Mouse (Mus musculus) kidney, postnatal 0 days (tissue): ENCODE results near the gene Ppdpf. TPM values are rescaled to one million over a fixed set of nuclear protein-coding genes. Genes with fewer than 3 reads are reported as not detected.

ENCODE experiments used
- ATAC-seq: fragments of 200-750 bp; cut with Nextera tagmentation; replicated peaks from 2 replicates; pipeline ENCODE4 v1.8.0; 2017; ENCODE audit warnings: low read depth, moderate number of reproducible peaks, moderate TSS enrichment, moderate library complexity; ENCODE audit not compliant: low FRiP score
- DNase-seq: peaks from one replicate; pipeline ENCODE4 v3.0.0-alpha.2; 2016; ENCODE audit warnings: low spot score
- H3K27ac ChIP-seq: fragments of 300-500 bp; sonication (generic); 2 replicates; pipeline ENCODE4 v1.5.1; 2014; ENCODE audit warnings: mild to moderate bottlenecking
- H3K27me3 ChIP-seq: fragments of 300-500 bp; sonication (generic); 2 replicates; pipeline ENCODE4 v1.6.1; 2014; ENCODE audit warnings: low read length, mixed read lengths; ENCODE audit not compliant: insufficient read depth
- H3K36me3 ChIP-seq: fragments of 300-500 bp; sonication (generic); 2 replicates; pipeline ENCODE4 v1.6.1; 2014; ENCODE audit warnings: low read length, mixed read lengths; ENCODE audit not compliant: insufficient read depth
- H3K4me1 ChIP-seq: fragments of 300-500 bp; sonication (generic); replicated peaks from 2 replicates; pipeline ENCODE4 v1.6.1; 2014; ENCODE audit warnings: antibody characterized with exemption, low read length, mixed read lengths; ENCODE audit not compliant: insufficient read depth
- H3K4me2 ChIP-seq: fragments of 300-500 bp; sonication (generic); 2 replicates; pipeline ENCODE4 v1.6.1; 2014; ENCODE audit warnings: mild to moderate bottlenecking, low read length, moderate library complexity, mixed read lengths
- H3K4me3 ChIP-seq: fragments of 300-500 bp; sonication (generic); replicated peaks from 2 replicates; pipeline ENCODE4 v1.5.1; 2014; ENCODE audit warnings: low read depth, low read length
- H3K9ac ChIP-seq: fragments of 300-500 bp; sonication (generic); 2 replicates; pipeline ENCODE4 v1.6.1; 2014; ENCODE audit warnings: low read depth, low read length
- H3K9me3 ChIP-seq: fragments of 300-500 bp; sonication (generic); replicated peaks from 2 replicates; pipeline ENCODE4 v1.6.1; 2016; ENCODE audit warnings: low read length, inconsistent platforms, mixed read lengths
- CTCF ChIP-seq: IDR thresholded peaks from 2 replicates; pipeline ENCODE4 v1.5.1; 2016; ENCODE audit warnings: antibody characterized with exemption, low read depth, mild to moderate bottlenecking, moderate library complexity
- WGBS: fragments of 180-500 bp; shearing (Covaris S2); extraction: QIAGEN DNeasy Blood & Tissue Kit; methylation state at CpG from one replicate; pipeline ENCODE4 v1.1.7; 2014; 5-methylcytosine and 5-hydroxymethylcytosine counted together
- polyA plus RNA-seq: library from polyadenylated mRNA; unstranded; fragments of >200 nt; fragmentation: Nextera tagmentation; extraction: Ambion mirVana; gene quantifications from 2 replicates; pipeline ENCODE4 v1.2.1, GENCODE M21; 2015

Ppdpf gene
- polyA plus RNA-seq, 1 experiment from 2014 or later, result 278 TPM

DNA sequence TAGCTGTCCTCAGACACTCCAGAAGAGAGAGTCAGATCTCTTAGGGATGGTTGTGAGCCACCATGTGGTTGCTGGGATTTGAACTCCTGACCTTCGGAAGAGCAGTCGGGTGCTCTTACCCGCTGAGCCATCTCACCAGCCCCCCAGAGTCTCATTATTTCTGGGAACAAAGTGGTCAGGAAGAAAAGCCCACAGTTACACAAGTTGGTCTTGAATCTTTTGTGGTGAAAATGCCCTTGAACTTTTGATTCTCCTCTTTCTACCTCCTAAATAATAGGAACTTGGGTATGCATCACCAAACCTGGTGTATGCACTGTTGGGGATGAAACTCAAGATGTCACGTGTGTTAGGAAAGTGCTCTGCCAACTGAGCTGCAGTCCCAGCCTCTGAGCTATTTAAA is 4.9 kb downstream of the Ppdpf start:
- WGBS, result 70% methylated on average over 4 of the region's 4 CpGs
- DNase-seq, result no peak
- Histone ChIP-seq H3K4me1 (peaks cover 6% of the 10 kb centered on the region; the same call in 1 of the 2 replicates), H3K36me3 (0 out of 2 replicates have a peak, but pooled peaks cover 4% of the 10 kb centered on the region), H3K9me3 (no peaks in the 10 kb centered on the region), H3K4me3 (no peak overlapping the region), H3K4me2 (no peak overlapping the region), H3K27ac (no peak overlapping the region), H3K27me3 (no peaks in the 10 kb centered on the region), H3K9ac (no peak overlapping the region)
- TF ChIP-seq CTCF, result no peak
- ATAC-seq, result no peak

DNA sequence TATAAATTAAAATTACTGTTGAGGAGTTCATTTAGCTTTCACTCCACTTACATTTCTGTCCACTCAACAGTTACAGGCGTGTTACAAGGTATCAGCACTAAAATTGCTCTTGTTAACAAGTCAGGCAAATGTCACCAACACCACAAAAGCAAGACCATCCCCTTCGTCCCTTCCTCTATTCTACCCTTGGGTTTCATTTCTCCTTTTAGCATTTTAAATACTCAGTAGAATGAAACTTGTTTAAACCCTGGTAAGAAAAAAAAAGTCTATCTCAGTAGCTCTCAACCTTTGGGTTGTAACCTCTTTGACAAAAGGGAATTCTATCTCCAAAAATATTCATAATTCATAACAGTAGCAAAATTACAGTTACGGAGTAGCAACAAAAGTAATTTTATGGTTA is 6.0 kb downstream of the Ppdpf start:
- Histone ChIP-seq H3K4me3 (no peak overlapping the region), H3K4me2 (no peak overlapping the region), H3K36me3 (0 out of 2 replicates have a peak, but pooled peaks cover 4% of the 10 kb centered on the region), H3K9ac (no peak overlapping the region), H3K4me1 (peaks cover 6% of the 10 kb centered on the region; the same call in 1 of the 2 replicates), H3K27ac (no peak overlapping the region), H3K27me3 (no peaks in the 10 kb centered on the region), H3K9me3 (no peaks in the 10 kb centered on the region)
- WGBS, result 74% methylated on average over 3 of the region's 3 CpGs
- ATAC-seq, result no peak
- no peak for TF ChIP-seq CTCF
- DNase-seq, result no peak

GRCm38 (mm10) chr2:181196628-181197300 is 9.7 kb downstream of the Ppdpf start:
- H3K27ac ChIP-seq, result no peak overlapping the region
- H3K9me3 ChIP-seq, result no peaks in the 10 kb centered on the region
- WGBS, result 82% methylated on average over 4 of the region's 4 CpGs
- no peak overlapping the region for H3K4me2 ChIP-seq
- H3K27me3 ChIP-seq, result no peaks in the 10 kb centered on the region
- ATAC-seq (no peak), DNase-seq (no peak)
- no peaks in the 10 kb centered on the region for H3K36me3 ChIP-seq
- no peak overlapping the region for H3K9ac ChIP-seq
- TF ChIP-seq CTCF, result no peak
- no peaks in the 10 kb centered on the region for H3K4me1 ChIP-seq
- H3K4me3 ChIP-seq, result no peak overlapping the region

DNA sequence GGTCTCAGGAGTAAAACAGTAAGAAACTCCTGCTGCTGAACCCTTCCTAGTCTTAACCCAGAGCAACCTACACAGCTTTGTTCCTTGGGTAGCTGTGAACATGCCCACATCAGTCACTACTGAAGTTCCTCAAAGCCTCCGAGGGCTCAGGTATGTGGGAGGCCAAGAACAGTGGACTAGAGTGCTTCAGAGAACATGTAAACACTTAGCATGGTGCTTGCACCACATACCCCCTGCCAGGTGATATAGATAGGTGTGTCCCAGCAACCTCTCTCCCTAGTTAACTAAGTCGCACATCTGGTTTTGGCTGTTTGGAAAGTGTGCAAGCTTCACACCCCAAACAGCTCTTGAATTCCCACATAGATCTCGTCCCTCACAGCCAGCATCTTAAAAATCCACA is 14.6 kb downstream of the Ppdpf start:
- WGBS, result 66% methylated on average over 3 of the region's 3 CpGs
- H3K4me1 ChIP-seq, result no peaks in the 10 kb centered on the region
- H3K27ac ChIP-seq, result no peak overlapping the region
- no peak overlapping the region for H3K4me3 ChIP-seq
- H3K4me2 ChIP-seq, result no peak overlapping the region
- H3K36me3 ChIP-seq, result no peaks in the 10 kb centered on the region
- H3K9me3 ChIP-seq, result no peaks in the 10 kb centered on the region
- no peak for DNase-seq
- no peak for ATAC-seq
- no peak overlapping the region for H3K9ac ChIP-seq
- no peak for TF ChIP-seq CTCF
- no peaks in the 10 kb centered on the region for H3K27me3 ChIP-seq

GRCm38 (mm10) chr2:181202422-181202821 is 15.4 kb downstream of the Ppdpf start, which contains the start of gene Ptk6:
TSS of gene Ptk6 (minus strand) at chr2:181202789.
- H3K4me3 ChIP-seq, result no peak within 1 kb of the TSS
- no peaks in the 10 kb centered on the region for H3K9me3 ChIP-seq
- H3K36me3 ChIP-seq, result no peaks in the 10 kb centered on the region
- 85% methylated on average over 3 of the region's 3 CpGs for WGBS
- H3K9ac ChIP-seq, result no peak within 1 kb of the TSS
- no peak for ATAC-seq
- no peak within 1 kb of the TSS for H3K27ac ChIP-seq
- DNase-seq, result no peak
- no peak for TF ChIP-seq CTCF
- H3K4me2 ChIP-seq, result no peak within 1 kb of the TSS
- H3K4me1 ChIP-seq, result no peaks in the 10 kb centered on the region
- H3K27me3 ChIP-seq, result no peaks in the 10 kb centered on the region

DNA sequence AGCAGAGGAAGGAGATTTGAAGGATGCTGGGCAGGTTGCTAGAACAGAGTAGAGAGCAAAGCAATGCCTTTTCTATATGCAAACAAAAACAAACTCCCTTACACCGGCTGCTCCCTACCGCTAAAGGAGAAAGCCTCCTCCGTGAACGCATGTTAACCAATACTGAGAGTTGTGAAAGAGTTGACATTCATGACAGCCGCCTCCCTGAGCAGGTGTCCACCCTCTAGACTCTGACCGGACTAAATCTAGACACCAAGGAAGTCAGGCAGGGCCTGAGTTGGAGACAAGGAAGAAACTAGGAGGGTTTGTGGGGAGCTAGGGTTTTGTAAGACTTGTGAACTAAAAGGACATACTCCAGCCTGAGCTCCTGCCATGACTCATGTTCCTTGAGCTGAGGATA is 15.8 kb downstream of the Ppdpf start:
- TF ChIP-seq CTCF, result no peak
- Histone ChIP-seq H3K4me1 (no peaks in the 10 kb centered on the region), H3K27ac (no peak overlapping the region), H3K4me2 (no peak overlapping the region), H3K27me3 (no peaks in the 10 kb centered on the region), H3K9me3 (no peaks in the 10 kb centered on the region), H3K4me3 (no peak overlapping the region), H3K9ac (no peak overlapping the region), H3K36me3 (no peaks in the 10 kb centered on the region)
- DNase-seq (no peak), ATAC-seq (no peak)
- WGBS, result 59% methylated on average over 6 of the region's 6 CpGs

- TF ChIP-seq CTCF, result no peak
- ATAC-seq (no peak), DNase-seq (no peak)
- Histone ChIP-seq H3K4me3 (no peak overlapping the region), H3K9me3 (no peaks in the 10 kb centered on the region), H3K4me2 (no peak overlapping the region), H3K9ac (no peak overlapping the region), H3K27me3 (no peaks in the 10 kb centered on the region), H3K27ac (no peak overlapping the region), H3K4me1 (no peaks in the 10 kb centered on the region), H3K36me3 (no peaks in the 10 kb centered on the region)
- WGBS, result 85% methylated on average over 5 of the region's 5 CpGs
Observed at GRCm38 (mm10) chr2:181205678-181206077, 18.6 kb downstream of the Ppdpf start.
